Mouse (Mus musculus): ENCODE measurements around the gene Smg6.

DNA sequence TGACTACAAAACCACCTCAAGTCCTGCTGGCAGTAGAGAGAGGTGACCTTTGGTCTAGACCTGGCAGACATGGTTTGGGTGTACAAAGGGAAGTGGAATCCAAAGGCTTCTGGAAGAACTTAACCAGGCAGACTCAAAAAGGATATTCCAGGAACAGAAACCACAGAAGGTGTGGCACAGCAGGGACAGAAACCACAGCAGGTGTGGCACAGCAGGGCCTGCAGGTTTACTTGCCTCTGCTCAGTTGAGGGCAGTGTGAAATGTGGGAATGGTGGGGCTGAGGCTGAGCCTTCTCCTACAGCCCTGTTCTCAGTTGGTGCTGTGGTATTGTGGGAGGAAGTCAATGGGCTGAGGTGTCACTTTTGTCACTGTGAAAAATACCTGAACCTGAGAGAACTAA, 29.3 kb downstream of the Smg6 start:
- TF ChIP-seq CTCF (IDR thresholded peaks at IDR 0.05; ENCODE audit: extremely low read depth, insufficient read length, insufficient replicate concordance, low read depth, low read length) (no peak), POLR2A (IDR thresholded peaks at IDR 0.05; ENCODE audit: low read depth, low read length) (no peak)
